Mouse (Mus musculus) effector memory CD4-positive, alpha-beta T cell, adult 5 months (primary cell): ENCODE measurements around the gene Pusl1. TPM values are rescaled to one million over a fixed set of nuclear protein-coding genes. Genes with fewer than 3 reads are reported as not detected.

Experiments used
- polyA plus RNA-seq: library from polyadenylated mRNA; unstranded; fragments of 100-300 nt; shearing (Covaris generic); gene quantifications from one replicate; pipeline ENCODE4 v1.2.1, GENCODE M21; 2017

Pusl1 gene
- 29.1 TPM for polyA plus RNA-seq

DNA sequence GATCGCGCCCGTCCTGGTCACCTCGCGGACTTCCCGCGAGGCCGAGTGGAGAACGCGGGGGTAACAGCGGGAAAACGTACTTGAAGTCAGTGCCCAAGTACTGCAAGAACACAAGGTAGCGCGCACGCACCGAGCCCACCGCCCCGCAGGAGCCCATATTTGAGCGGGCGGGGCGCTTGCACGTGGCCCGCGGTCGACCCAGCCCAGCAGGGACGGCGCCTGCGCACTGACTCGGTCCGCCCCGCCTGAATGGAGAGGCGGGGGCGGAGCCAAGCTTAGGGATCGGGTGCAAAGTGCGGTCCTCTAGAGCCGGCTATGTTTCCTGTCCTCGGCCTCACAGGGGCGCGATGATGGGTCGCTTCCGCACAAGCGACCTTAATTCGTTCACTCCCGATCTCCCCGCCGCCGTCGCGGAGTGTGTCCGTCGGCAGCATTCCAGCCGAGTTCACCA, at the start of gene Pusl1, which contains the start of gene Acap3:
Gene Pusl1, minus strand, starts transcription at position 231 of the 451 bp plus-strand sequence.
Gene Acap3, plus strand, starts transcription at position 272 of the 451 bp plus-strand sequence.

DNA sequence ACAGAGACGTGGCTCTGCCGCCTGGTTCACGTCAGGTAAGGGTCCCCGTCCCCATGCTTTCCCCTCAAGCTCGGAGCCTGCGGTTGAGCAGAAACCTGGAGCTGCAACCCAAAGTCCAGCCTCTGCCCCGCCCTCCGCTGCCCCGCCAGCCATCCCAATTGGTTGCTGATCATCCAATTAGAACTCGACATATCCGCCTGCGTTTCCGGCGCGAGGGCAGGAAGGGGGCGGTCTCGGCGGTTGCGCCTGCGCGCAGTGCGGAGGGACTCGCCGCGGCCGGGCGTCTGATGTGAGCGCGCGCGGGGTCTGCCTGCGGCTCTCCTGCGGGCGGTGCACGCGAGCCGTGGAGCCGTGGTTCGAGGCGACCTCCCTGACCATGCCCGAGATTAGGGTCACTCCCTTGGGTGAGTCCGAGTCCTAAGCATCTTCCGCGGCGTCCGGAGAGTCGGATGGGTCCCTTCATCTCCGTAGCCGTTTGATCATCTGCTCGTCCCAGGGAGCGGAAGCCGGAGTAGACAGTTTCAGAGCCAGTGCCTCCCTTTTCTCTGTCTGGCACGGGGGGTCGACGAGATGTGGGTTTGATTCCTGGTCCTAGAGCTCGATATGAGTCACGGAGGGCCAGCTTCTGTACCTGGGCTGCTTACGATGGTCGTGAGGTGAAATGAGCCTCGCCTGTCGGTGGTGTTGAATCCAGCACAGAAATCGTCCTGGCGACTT, 22.1 kb downstream of the Pusl1 start, which contains the start of the genes Cptp and Ints11:
Gene Cptp, minus strand, starts transcription at position 124 of the 717 bp plus-strand sequence.
Gene Ints11, plus strand, starts transcription at position 230 of the 717 bp plus-strand sequence.

DNA sequence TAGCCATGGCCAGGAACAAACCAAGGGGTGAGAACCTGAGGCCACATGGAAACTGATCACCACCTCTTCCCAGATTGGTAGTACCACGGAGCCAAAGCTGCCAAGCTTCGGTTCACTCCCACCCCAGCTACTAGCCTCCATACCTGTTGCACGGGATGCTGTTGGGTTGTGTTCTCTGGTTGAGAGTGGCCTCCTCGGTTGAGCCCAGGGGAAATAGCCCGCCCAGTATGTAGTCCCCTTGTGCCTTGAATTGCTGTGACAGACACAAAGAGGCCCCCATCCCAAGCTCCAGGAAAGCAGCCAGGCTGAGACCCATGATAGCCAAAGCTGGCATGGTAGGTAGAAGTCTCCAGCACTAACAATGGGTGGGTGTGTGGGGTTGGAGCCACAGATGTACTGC, 28.6 kb downstream of the Pusl1 start, which contains the start of gene Tas1r3:
Gene Tas1r3, minus strand, starts transcription at position 362 of the 400 bp plus-strand sequence.

DNA sequence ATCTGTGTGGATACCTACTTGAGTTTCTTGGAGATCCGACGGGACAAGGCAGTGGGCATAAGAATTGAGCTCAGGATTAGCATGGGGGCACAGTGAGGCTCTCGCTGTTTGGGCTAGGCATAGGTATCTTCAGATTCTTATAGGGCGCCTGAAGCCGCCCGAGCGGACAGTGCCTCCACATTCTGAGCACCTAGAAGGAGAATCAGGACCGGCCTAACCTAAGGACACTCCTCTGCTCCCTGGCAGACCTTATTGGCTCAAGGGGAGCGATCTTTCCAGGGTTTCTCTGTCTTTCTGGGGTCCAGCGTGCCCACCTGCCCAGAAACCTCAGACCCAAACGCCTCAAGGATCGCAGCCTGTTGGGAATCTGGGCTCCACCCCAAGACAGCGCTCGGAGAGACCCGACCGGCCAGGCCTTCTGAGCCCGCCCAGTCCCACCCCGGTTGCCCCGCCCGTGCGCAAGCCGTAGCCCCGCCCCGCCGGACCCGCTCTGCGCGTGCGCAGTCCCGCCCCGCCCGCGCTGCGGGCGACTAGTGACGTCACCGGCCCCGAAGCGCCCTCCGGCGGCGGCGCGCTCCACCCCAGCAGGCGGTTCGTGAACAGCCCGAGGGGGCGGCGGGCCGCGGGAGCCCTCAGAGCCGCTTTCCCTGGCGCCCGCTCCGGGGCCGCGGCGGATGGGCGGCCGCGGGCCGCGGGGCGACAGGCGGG, 44.6 kb downstream of the Pusl1 start, which contains the start of gene Dvl1:
Gene Dvl1, plus strand, starts transcription at position 532 of the 708 bp plus-strand sequence.

DNA sequence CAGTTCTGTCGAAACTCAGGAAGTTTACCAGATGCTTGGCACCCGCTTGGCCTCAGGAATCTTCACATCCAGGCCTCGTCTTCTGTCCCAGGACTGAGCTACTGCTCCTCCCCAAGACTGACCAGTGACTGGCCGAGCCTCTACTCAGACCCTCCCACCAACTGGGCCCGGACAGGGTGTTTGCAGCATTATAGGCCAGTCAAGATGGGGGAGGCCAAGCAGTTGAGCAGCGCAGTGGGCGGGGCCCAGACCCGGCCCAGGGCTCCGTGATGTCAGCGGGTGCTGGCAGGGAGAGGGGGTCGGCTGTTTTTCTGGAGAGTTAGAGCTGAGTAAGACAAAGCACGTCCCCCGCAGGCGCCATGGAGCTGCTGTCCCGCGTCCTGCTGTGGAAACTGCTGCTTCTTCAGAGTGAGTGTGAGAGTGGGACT, 52.1 kb downstream of the Pusl1 start, which contains the start of gene Mxra8:
Gene Mxra8, plus strand, starts transcription at position 198 of the 428 bp plus-strand sequence.

Other genes with a start within 250 kb of the Pusl1 start
- not detected for gene Gm10563, start 246.4 kb downstream of the Pusl1 start, polyA plus RNA-seq
- not detected for gene Mmp23, start 238.4 kb downstream of the Pusl1 start, polyA plus RNA-seq
- gene Mib2, start 222.6 kb downstream of the Pusl1 start, polyA plus RNA-seq = 48.6 TPM
- 11.6 TPM for gene Fndc10, start 197.4 kb downstream of the Pusl1 start, polyA plus RNA-seq
- gene Ssu72, start 187.0 kb downstream of the Pusl1 start, polyA plus RNA-seq = 83.3 TPM
- gene Tmem240, start 157.0 kb downstream of the Pusl1 start, polyA plus RNA-seq = 0.11 TPM
- gene Atad3a, start 130.7 kb downstream of the Pusl1 start, polyA plus RNA-seq = 69.8 TPM
- 0.14 TPM for gene Vwa1, start 117.1 kb downstream of the Pusl1 start, polyA plus RNA-seq
- gene Tmem88b, start 105.9 kb downstream of the Pusl1 start, polyA plus RNA-seq = not detected
- gene Ankrd65, start 101.3 kb downstream of the Pusl1 start, polyA plus RNA-seq = not detected
- gene Mrpl20, start 88.9 kb downstream of the Pusl1 start, polyA plus RNA-seq = 52.7 TPM
- gene Ccnl2, start 79.3 kb downstream of the Pusl1 start, polyA plus RNA-seq = 336 TPM
- gene Aurkaip1, start 60.5 kb downstream of the Pusl1 start, polyA plus RNA-seq = 103 TPM
- 1.7 TPM for gene Mxra8, start 52.1 kb downstream of the Pusl1 start, polyA plus RNA-seq
- 78.2 TPM for gene Dvl1, start 44.4 kb downstream of the Pusl1 start, polyA plus RNA-seq
- 0.66 TPM for gene Tas1r3, start 28.4 kb downstream of the Pusl1 start, polyA plus RNA-seq
- 4.3 TPM for gene Cptp, start 22.3 kb downstream of the Pusl1 start, polyA plus RNA-seq
- gene Ints11, start 22.2 kb downstream of the Pusl1 start, polyA plus RNA-seq = 58.5 TPM
- gene Acap3, start within 50 bp of the Pusl1 start, polyA plus RNA-seq = 29.0 TPM
- gene Ube2j2, start 52.0 kb upstream of the Pusl1 start, polyA plus RNA-seq = 163 TPM
- gene C1qtnf12, start 70.5 kb upstream of the Pusl1 start, polyA plus RNA-seq = 4.2 TPM
- gene B3galt6, start 100.9 kb upstream of the Pusl1 start, polyA plus RNA-seq = 7.5 TPM
- 443 TPM for gene Sdf4, start 101.1 kb upstream of the Pusl1 start, polyA plus RNA-seq
- 675 TPM for gene Tnfrsf4, start 122.1 kb upstream of the Pusl1 start, polyA plus RNA-seq
- gene Tnfrsf18, start 134.4 kb upstream of the Pusl1 start, polyA plus RNA-seq = 435 TPM
- 0.27 TPM for gene Ttll10, start 167.6 kb upstream of the Pusl1 start, polyA plus RNA-seq
- 26.8 TPM for gene 9430015G10Rik, start 218.2 kb upstream of the Pusl1 start, polyA plus RNA-seq
- gene Rnf223, start 238.7 kb upstream of the Pusl1 start, polyA plus RNA-seq = not detected